Mouse (Mus musculus) heart, postnatal 10 days (tissue): ENCODE measurements around the gene Nsmce4a. TPM values are rescaled to one million over a fixed set of nuclear protein-coding genes. Genes with fewer than 3 reads are reported as not detected.
A peak's percentile ranks its signal among the peaks of the same experiment; 100 is the strongest.
"Not testable (repeated sequence)": the region's sequence is repeated elsewhere in the genome, so short reads cannot be mapped to it uniquely, and the experiment has no call there.

Experiments
- DNase-seq, 2 experiments: peaks; one replicate each; pipeline ENCODE4 v3.0.0; 2021
- intact Hi-C: fragments of 180-260 bp; cut with DNase I; formaldehyde crosslinking; loops from one replicate; pipeline ENCODE4 v1.15.1; 2025
- total RNA-seq, 2 experiments: library from RNA; stranded (reverse); gene quantifications; 2 replicates each; pipeline ENCODE4 v1.2.3; 2021

The Nsmce4a gene
- total RNA-seq = 10 to 100 TPM; 55.1 to 56.4 TPM

GRCm38 (mm10) chr7:130572821-130573220 is at the start of gene Nsmce4a:
TSS of gene Nsmce4a (minus strand) at chr7:130573118.
- intact Hi-C loops = no loop called here

GRCm38 (mm10) chr7:130622359-130622758 is 49.4 kb upstream of the Nsmce4a start:
- no peak for DNase-seq
- intact Hi-C loops = no loop called here

More at GRCm38 (mm10) chr7:130572821-130573220, at the start of gene Nsmce4a:
- DNase-seq = no peak

GRCm38 (mm10) chr7:130621953-130622352 is 49.0 kb upstream of the Nsmce4a start:
- DNase-seq = no peak
- intact Hi-C loops = no loop called here

GRCm38 (mm10) chr7:130621068-130621467 is 48.1 kb upstream of the Nsmce4a start:
- no peak for DNase-seq
- intact Hi-C loops = no loop called here

- DNase-seq = no peak
- intact Hi-C loops = no loop called here
Measured at GRCm38 (mm10) chr7:130617591-130617990, 44.7 kb upstream of the Nsmce4a start.

- intact Hi-C loops = no loop called here
- DNase-seq = no peak
Measured at GRCm38 (mm10) chr7:130613973-130614372, 41.1 kb upstream of the Nsmce4a start.

GRCm38 (mm10) chr7:130606958-130607357 is 34.0 kb upstream of the Nsmce4a start:
- DNase-seq = no peak
- intact Hi-C loops = loop anchor here (5.0 kb wide), 2 partner anchors 65 to 75 kb away; no protein-coding TSS in a partner anchor

GRCm38 (mm10) chr7:130605111-130605510 is 32.2 kb upstream of the Nsmce4a start:
- DNase-seq = peak in 1 of 2 experiments; percentile 60

GRCm38 (mm10) chr7:130604390-130604789 is 31.5 kb upstream of the Nsmce4a start:
- intact Hi-C loops = no loop called here
- no peak for DNase-seq

More at GRCm38 (mm10) chr7:130605111-130605510, 32.2 kb upstream of the Nsmce4a start:
- intact Hi-C loops = loop anchor here (1.0 to 5.0 kb wide), 3 partner anchors 67 to 150 kb away; no protein-coding TSS in a partner anchor

GRCm38 (mm10) chr7:130603556-130603955 is 30.6 kb upstream of the Nsmce4a start:
- intact Hi-C loops = no loop called here
- no peak for DNase-seq

GRCm38 (mm10) chr7:130602804-130603203 is 29.9 kb upstream of the Nsmce4a start:
- intact Hi-C loops = no loop called here
- DNase-seq = no peak

GRCm38 (mm10) chr7:130600546-130600945 is 27.6 kb upstream of the Nsmce4a start:
- intact Hi-C loops = no loop called here
- DNase-seq = no peak

- intact Hi-C loops = no loop called here
- DNase-seq = no peak
Measured at GRCm38 (mm10) chr7:130600074-130600473, 27.2 kb upstream of the Nsmce4a start.

- DNase-seq = no peak
- intact Hi-C loops = no loop called here
Measured at GRCm38 (mm10) chr7:130597546-130597945, 24.6 kb upstream of the Nsmce4a start.

GRCm38 (mm10) chr7:130596079-130596855 is 23.3 kb upstream of the Nsmce4a start:
- intact Hi-C loops = not testable (repeated sequence)
- peak in 1 of 2 experiments; percentile 43 for DNase-seq

- DNase-seq, intact Hi-C loops: not testable (repeated sequence)
Measured at GRCm38 (mm10) chr7:130593375-130594239, 20.7 kb upstream of the Nsmce4a start.

GRCm38 (mm10) chr7:130592975-130593374 is 20.1 kb upstream of the Nsmce4a start:
- DNase-seq, intact Hi-C loops: not testable (repeated sequence)

GRCm38 (mm10) chr7:130590845-130591437 is 18.0 kb upstream of the Nsmce4a start:
- intact Hi-C loops = no loop called here
- DNase-seq = no peak

GRCm38 (mm10) chr7:130590081-130590828 is 17.3 kb upstream of the Nsmce4a start:
- DNase-seq = no peak
- intact Hi-C loops = no loop called here

- intact Hi-C loops = no loop called here
- DNase-seq = no peak
Measured at GRCm38 (mm10) chr7:130586521-130587072, 13.7 kb upstream of the Nsmce4a start.
